Mouse (Mus musculus) intestine, embryonic 14.5 days (tissue): ENCODE data around the gene Tmem245. TPM values are rescaled to one million over a fixed set of nuclear protein-coding genes. Genes with fewer than 3 reads are reported as not detected.

Experiments
- ATAC-seq: fragments of 200-750 bp; cut with Nextera tagmentation; replicated peaks from 2 replicates; pipeline ENCODE4 v1.8.0; 2017; ENCODE audit warnings: low read depth, moderate number of reproducible peaks, moderate TSS enrichment, moderate library complexity; ENCODE audit not compliant: low FRiP score, low TSS enrichment
- DNase-seq: peaks from one replicate; pipeline ENCODE4 v3.0.0-alpha.2; 2018; ENCODE audit warnings: low spot score
- H3K27ac ChIP-seq: fragments of 300-500 bp; sonication (generic); 2 replicates; pipeline ENCODE4 v1.5.1; 2014; ENCODE audit warnings: low read depth, mild to moderate bottlenecking, control low read depth
- H3K27me3 ChIP-seq: fragments of 300-500 bp; sonication (generic); replicated peaks from 2 replicates; pipeline ENCODE4 v1.6.1; 2014; ENCODE audit warnings: low read length, control low read depth; ENCODE audit not compliant: control insufficient read depth, insufficient read depth
- H3K36me3 ChIP-seq: fragments of 300-500 bp; sonication (generic); 2 replicates; pipeline ENCODE4 v1.6.1; 2014; ENCODE audit warnings: low read length, control low read depth; ENCODE audit not compliant: control insufficient read depth, insufficient read depth
- H3K4me1 ChIP-seq: fragments of 300-500 bp; sonication (generic); replicated peaks from 2 replicates; pipeline ENCODE4 v1.6.1; 2014; ENCODE audit warnings: low read length, control low read depth, mixed read lengths; ENCODE audit not compliant: control insufficient read depth, insufficient read depth
- H3K4me2 ChIP-seq: fragments of 300-500 bp; sonication (generic); 2 replicates; pipeline ENCODE4 v1.6.1; 2014; ENCODE audit warnings: low read length
- H3K4me3 ChIP-seq: fragments of 300-500 bp; sonication (generic); 2 replicates; pipeline ENCODE4 v1.5.1; 2014; ENCODE audit warnings: low read depth, low read length, control low read depth, mixed read lengths
- H3K9ac ChIP-seq: fragments of 300-500 bp; sonication (generic); 2 replicates; pipeline ENCODE4 v1.6.1; 2014; ENCODE audit warnings: mild to moderate bottlenecking, low read length
- H3K9me3 ChIP-seq: fragments of 300-500 bp; sonication (generic); 2 replicates; pipeline ENCODE4 v1.6.1; 2016; ENCODE audit warnings: low read length, control low read depth; ENCODE audit not compliant: control insufficient read depth
- WGBS: fragments of 180-500 bp; shearing (Covaris S2); extraction: QIAGEN DNeasy Blood & Tissue Kit; methylation state at CpG from one replicate; pipeline ENCODE4 v1.1.7; 2014; 5-methylcytosine and 5-hydroxymethylcytosine counted together
- polyA plus RNA-seq: library from polyadenylated mRNA; unstranded; fragments of >200 nt; fragmentation: Nextera tagmentation; extraction: Ambion mirVana; gene quantifications from 2 replicates; pipeline ENCODE4 v1.2.1, GENCODE M21; 2014

Tmem245 gene
- polyA plus RNA-seq, 1 experiment from 2014 or later, result 11.1 TPM

DNA sequence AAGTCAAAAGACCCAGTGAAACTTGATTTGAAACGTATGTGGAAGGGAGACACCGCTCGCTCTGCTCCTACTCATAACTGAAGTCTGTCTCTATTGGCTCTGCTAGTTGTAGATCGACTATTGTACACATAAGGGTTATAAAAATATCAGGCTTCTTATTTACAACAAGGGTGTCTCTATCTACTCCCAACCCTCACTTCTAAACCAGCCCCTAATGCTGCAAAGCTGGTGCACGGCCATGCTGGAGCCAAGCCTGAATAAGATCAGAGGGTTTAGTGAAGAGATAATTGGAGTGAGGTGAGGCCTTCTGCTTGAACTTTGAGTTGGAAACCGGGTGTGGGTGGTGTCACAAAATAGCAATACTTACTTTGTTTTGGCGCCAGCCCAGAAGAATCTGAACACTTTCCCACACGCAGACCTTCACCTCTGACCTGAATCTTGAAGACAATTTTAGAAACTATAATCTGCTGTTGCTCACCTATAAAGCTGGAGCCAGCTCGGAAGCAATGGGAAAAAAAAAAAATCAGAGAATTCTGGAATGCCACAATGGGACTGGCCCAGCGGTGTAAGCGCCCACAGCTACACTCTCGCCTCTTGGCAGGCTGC, 14.2 kb upstream of the Tmem245 start:
- Histone ChIP-seq H3K27ac (no peak overlapping the region), H3K4me3 (no peak overlapping the region), H3K36me3 (no peaks in the 10 kb centered on the region), H3K4me1 (no peaks in the 10 kb centered on the region), H3K9ac (no peak overlapping the region), H3K9me3 (no peaks in the 10 kb centered on the region), H3K4me2 (no peak overlapping the region), H3K27me3 (no peaks in the 10 kb centered on the region)
- WGBS, result 67% methylated on average over 12 of the region's 12 CpGs
- no peak; the same call in 1 of the 2 replicates for ATAC-seq
- DNase-seq, result peak; percentile 49

- no peak for ATAC-seq
- H3K4me2 ChIP-seq, result no peak overlapping the region
- DNase-seq, result peak; percentile 41
Measured at GRCm38 (mm10) chr4:56957518-56957917, 10.3 kb upstream of the Tmem245 start.

GRCm38 (mm10) chr4:56953235-56953634, 6.0 kb upstream of the Tmem245 start:
- 63% methylated on average over 6 of the region's 6 CpGs for WGBS
- H3K27ac ChIP-seq, result no peak overlapping the region
- DNase-seq, result no peak
- ATAC-seq, result no peak
- H3K27me3 ChIP-seq, result no peaks in the 10 kb centered on the region
- no peak overlapping the region for H3K4me3 ChIP-seq
- no peak overlapping the region for H3K4me2 ChIP-seq
- no peaks in the 10 kb centered on the region for H3K9me3 ChIP-seq
- H3K36me3 ChIP-seq, result no peaks in the 10 kb centered on the region
- no peaks in the 10 kb centered on the region for H3K4me1 ChIP-seq
- no peak overlapping the region for H3K9ac ChIP-seq

More at GRCm38 (mm10) chr4:56957518-56957917, 10.3 kb upstream of the Tmem245 start:
- Histone ChIP-seq H3K27me3 (no peaks in the 10 kb centered on the region), H3K9ac (no peak overlapping the region), H3K36me3 (no peaks in the 10 kb centered on the region), H3K27ac (no peak overlapping the region), H3K9me3 (no peaks in the 10 kb centered on the region), H3K4me1 (no peaks in the 10 kb centered on the region), H3K4me3 (no peak overlapping the region)
- WGBS, result 44% methylated on average over 9 of the region's 9 CpGs

- Histone ChIP-seq H3K4me3 (no peak overlapping the region), H3K9ac (no peak overlapping the region), H3K4me1 (no peaks in the 10 kb centered on the region), H3K36me3 (no peaks in the 10 kb centered on the region), H3K9me3 (no peaks in the 10 kb centered on the region), H3K27ac (no peak overlapping the region), H3K27me3 (no peaks in the 10 kb centered on the region), H3K4me2 (no peak overlapping the region)
- WGBS, result 90% methylated on average over 3 of the region's 3 CpGs
- peak; percentile 29 for DNase-seq
- ATAC-seq, result no peak
Measured at GRCm38 (mm10) chr4:56951701-56952100, 4.5 kb upstream of the Tmem245 start.

DNA sequence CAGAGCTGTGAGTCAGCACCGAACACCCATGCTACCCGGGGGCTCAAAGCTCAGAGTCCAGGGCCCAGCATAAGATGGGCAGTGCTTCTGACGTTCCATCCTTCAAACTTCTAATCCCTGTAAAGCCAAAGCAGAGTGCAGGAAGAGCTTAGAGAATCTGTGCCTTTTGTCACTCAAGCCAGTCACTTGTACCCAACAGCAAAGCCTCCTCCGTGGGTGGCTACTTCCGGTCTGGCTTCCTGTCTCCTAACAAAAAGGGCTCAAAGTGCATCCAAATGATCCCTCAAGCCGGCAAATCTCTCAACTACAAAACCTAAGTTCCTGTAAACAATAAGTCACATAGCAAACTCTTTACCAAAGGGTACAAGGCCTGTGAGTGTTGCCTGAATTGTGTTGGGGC, 2.3 kb upstream of the Tmem245 start:
- Histone ChIP-seq H3K4me2 (no peak overlapping the region), H3K36me3 (no peaks in the 10 kb centered on the region), H3K9me3 (no peaks in the 10 kb centered on the region), H3K27me3 (no peaks in the 10 kb centered on the region), H3K9ac (no peak overlapping the region), H3K27ac (no peak overlapping the region), H3K4me1 (peaks cover 14% of the 10 kb centered on the region), H3K4me3 (no peak overlapping the region)
- peak; percentile 43 for DNase-seq
- WGBS, result 73% methylated on average over 6 of the region's 6 CpGs
- no peak for ATAC-seq

DNA sequence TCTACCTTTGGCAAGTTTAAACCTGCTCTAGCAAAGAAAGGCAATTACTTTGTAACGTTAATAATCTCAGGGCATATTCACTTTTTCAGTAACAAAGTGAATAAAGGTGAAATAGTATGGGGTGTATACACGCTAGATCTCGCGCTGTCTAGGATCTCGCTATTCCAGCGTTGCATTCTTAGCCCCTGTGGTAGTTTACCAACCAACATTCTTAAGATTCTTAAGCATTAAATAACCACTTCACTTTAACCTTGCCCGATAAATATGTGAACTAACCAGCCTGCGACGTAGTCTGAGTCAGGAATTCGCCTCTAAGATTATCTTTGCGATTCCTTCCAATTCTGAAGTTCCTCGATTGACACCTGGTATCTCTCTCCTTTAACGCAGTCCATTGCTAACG, 1.1 kb downstream of the Tmem245 start:
- DNase-seq (no peak), ATAC-seq (peak; percentile 21; the same call in 1 of the 2 replicates)
- under 1% methylated on average over 14 of the region's 14 CpGs for WGBS
- Histone ChIP-seq H3K9me3 (no peaks in the 10 kb centered on the region), H3K36me3 (no peaks in the 10 kb centered on the region), H3K9ac (peak overlapping the region; percentile 66), H3K4me1 (peaks cover 33% of the 10 kb centered on the region), H3K4me2 (peak overlapping the region; percentile 86), H3K27ac (peak overlapping the region; percentile 74), H3K4me3 (peak overlapping the region; percentile 76), H3K27me3 (no peaks in the 10 kb centered on the region)

DNA sequence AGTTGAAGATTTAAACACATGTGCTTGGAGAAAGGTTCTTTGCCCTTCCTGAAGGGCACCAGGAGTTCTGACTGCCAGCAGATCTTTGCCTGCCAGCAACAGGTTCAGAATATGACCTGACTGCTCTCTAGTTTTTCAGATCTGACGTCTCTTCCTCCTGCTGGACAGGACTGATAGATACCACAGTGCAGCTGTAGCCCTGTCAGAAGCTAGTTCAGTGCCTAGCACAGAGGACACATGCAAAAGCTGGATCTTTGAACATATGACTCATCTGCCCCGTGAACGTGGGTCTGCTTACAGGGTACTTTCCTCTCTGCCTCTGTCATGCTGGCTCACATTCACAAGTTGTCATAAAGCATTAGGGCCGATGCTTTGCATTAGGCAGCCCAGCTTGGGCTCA, 3.0 kb downstream of the Tmem245 start:
- H3K27me3 ChIP-seq, result no peaks in the 10 kb centered on the region
- ATAC-seq, result no peak
- H3K36me3 ChIP-seq, result no peaks in the 10 kb centered on the region
- DNase-seq, result peak; percentile 51
- no peak overlapping the region for H3K4me3 ChIP-seq
- H3K9ac ChIP-seq, result no peak overlapping the region
- peaks cover 33% of the 10 kb centered on the region for H3K4me1 ChIP-seq
- WGBS, result 49% methylated on average over 4 of the region's 4 CpGs
- no peaks in the 10 kb centered on the region for H3K9me3 ChIP-seq
- H3K27ac ChIP-seq, result no peak overlapping the region
- no peak overlapping the region for H3K4me2 ChIP-seq

DNA sequence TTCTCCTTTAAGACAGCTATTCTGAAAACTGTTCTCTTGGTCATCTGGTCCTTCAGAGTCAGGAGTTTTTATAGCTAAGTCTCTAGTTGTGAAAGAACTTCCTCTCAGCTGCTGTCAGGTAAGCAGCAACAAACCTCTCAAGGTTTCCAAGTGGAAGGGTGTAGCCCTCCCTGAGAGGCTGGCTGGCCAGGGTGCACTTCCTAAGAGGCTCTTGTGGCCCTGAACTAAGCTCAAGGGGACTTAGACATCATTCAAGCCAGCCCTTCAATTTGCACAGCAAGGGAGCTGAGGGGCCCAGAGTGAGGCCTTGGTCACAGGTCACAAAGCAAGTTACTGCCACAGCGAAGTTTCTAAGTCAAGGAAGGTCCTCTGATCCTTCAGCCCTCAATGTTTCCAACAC, 4.0 kb downstream of the Tmem245 start:
- Histone ChIP-seq H3K4me2 (no peak overlapping the region), H3K4me1 (peaks cover 33% of the 10 kb centered on the region), H3K27ac (no peak overlapping the region), H3K4me3 (no peak overlapping the region), H3K36me3 (no peaks in the 10 kb centered on the region), H3K27me3 (no peaks in the 10 kb centered on the region), H3K9me3 (no peaks in the 10 kb centered on the region), H3K9ac (no peak overlapping the region)
- ATAC-seq (no peak), DNase-seq (peak; percentile 38)
- WGBS, result 86% methylated on average over 1 of the region's 1 CpGs

GRCm38 (mm10) chr4:56942567-56942966, 4.7 kb downstream of the Tmem245 start:
- Histone ChIP-seq H3K4me2 (no peak overlapping the region), H3K27ac (no peak overlapping the region), H3K9ac (no peak overlapping the region), H3K4me1 (peaks cover 33% of the 10 kb centered on the region), H3K4me3 (no peak overlapping the region), H3K36me3 (no peaks in the 10 kb centered on the region), H3K27me3 (no peaks in the 10 kb centered on the region), H3K9me3 (no peaks in the 10 kb centered on the region)
- DNase-seq (peak; percentile 3), ATAC-seq (no peak)
- WGBS, result 86% methylated on average over 1 of the region's 1 CpGs
